Mouse (Mus musculus) layer of hippocampus, adult 2 months (tissue): ENCODE results near the gene Dbp. TPM values are rescaled to one million over a fixed set of nuclear protein-coding genes. Genes with fewer than 3 reads are reported as not detected.
A peak's percentile ranks its signal among the peaks of the same experiment; 100 is the strongest.

Experiments
- DNase-seq, 2 experiments: peaks; one replicate each; pipeline ENCODE4 v3.0.0; 2022; ENCODE audit warnings: low spot score in 2 of 2
- H3K27ac ChIP-seq: fragments of 200-600 bp; 2 replicates; pipeline ENCODE4 v1.8.1; 2022
- H3K4me3 ChIP-seq: fragments of 200-600 bp; 2 replicates; pipeline ENCODE4 v1.8.1; 2022; ENCODE audit warnings: mild to moderate bottlenecking
- CTCF ChIP-seq: fragments of 200-600 bp; conservative IDR thresholded peaks from 2 replicates; pipeline ENCODE4 v1.8.1; 2022; ENCODE audit warnings: antibody characterized with exemption, mild to moderate bottlenecking, moderate library complexity
- total RNA-seq, 2 experiments: library from RNA; stranded (reverse); gene quantifications; 2 replicates each; pipeline ENCODE4 v1.2.3; 2021

Gene Dbp
- total RNA-seq, 2 experiments from 2014 or later = 69.2 to 72.8 TPM

- Histone ChIP-seq H3K4me3 (peak overlapping the region; percentile 29; the same call in 1 of the 2 replicates), H3K27ac (peak overlapping the region; percentile 84)
- DNase-seq = peak; percentile 86 to 90
- TF ChIP-seq CTCF = peak; percentile 98; the same call in 1 of the 2 replicates
Observed at GRCm38 (mm10) chr7:45682144-45683126, 22.5 kb upstream of the Dbp start.

DNA sequence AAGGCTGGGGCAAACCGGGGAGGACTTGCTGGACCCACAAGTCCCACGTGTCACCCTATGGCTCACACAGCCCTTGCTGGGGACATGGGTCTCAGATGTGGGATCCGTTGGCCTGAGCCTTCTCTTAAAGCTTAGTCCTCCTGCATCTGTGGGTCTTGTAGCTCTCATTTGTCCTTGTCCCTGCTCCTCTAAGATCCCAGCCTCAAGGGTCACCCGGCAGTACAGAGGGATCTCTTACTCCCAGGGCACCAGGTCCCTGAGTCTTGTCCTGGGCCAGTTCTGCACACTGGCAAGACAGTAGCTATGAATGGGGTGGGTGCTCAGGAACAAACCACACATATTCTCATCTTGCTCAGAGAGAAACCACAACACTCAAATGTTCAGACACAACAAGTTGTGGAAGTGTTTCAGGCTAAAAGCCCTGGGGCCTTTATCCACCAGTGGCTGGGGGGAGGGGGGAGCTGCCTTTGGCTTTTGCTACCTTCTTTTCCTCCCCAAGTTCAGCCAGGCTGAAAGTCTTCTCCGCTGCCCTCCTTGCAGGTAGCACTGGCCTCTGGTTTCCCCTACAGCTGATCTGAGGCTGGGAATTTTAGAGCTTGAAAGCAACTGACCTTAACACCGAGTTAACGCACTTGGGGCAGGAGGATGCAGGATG lies 21.4 kb upstream of the Dbp start, which contains the start of gene Ntn5:
Ntn5 (plus strand) TSS at position 627 of the 655 bp plus-strand sequence.
- peak within 1 kb of the TSS; percentile 84 for H3K27ac ChIP-seq
- TF ChIP-seq CTCF = no peak
- no peak for DNase-seq
- peak within 1 kb of the TSS; percentile 1; the same call in 1 of the 2 replicates for H3K4me3 ChIP-seq

GRCm38 (mm10) chr7:45685811-45686210 lies 19.1 kb upstream of the Dbp start:
- Histone ChIP-seq H3K27ac (peak overlapping the region; percentile 46; the same call in 1 of the 2 replicates), H3K4me3 (no peak overlapping the region)
- TF ChIP-seq CTCF = no peak
- DNase-seq = no peak

- Histone ChIP-seq H3K4me3 (no peak overlapping the region), H3K27ac (no peak overlapping the region)
- DNase-seq = no peak
- no peak for TF ChIP-seq CTCF
Observed at GRCm38 (mm10) chr7:45686841-45687240, 18.0 kb upstream of the Dbp start.

DNA sequence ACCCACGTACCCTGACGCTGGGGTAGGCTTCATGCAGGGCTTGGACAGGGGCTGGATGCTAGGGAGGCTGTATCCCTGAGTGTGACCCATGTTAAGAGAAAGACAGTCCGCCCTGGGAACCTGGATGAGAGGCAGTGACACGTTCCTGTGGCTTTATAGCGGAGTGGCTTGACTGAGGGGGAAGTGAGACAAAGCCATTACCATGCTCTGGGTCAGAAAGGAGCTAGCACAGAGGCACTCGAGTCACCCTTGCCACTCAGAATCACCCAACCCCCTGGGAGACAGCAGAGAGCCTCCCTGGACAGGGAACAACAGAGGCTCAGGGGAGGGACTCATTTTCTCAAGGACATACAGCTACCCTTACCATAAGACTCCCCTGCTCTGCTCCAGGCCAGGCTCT lies 15.8 kb upstream of the Dbp start:
- no peak overlapping the region for H3K4me3 ChIP-seq
- no peak for DNase-seq
- no peak for TF ChIP-seq CTCF
- H3K27ac ChIP-seq = no peak overlapping the region

DNA sequence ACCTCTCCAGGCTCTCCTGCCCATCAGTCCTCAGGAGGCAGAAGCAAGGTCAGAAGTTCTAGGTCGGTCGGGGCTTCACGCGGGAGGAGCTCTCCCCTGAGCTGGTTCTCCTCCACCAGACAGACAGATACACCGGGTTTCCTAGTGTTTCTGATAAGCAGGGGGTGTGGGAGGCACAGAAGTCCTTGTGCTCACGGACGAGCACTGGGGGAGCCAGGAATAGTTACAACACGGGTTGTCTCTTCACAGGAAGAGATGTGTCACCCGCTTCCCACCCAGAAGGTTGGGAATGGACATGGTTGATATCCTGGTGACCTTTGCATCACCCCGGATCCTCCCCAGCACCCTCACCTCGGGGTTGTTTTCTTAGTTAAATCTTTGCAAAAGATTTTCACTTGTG lies 15.1 kb upstream of the Dbp start:
- no peak for DNase-seq
- H3K4me3 ChIP-seq = no peak overlapping the region
- H3K27ac ChIP-seq = no peak overlapping the region
- TF ChIP-seq CTCF = no peak

DNA sequence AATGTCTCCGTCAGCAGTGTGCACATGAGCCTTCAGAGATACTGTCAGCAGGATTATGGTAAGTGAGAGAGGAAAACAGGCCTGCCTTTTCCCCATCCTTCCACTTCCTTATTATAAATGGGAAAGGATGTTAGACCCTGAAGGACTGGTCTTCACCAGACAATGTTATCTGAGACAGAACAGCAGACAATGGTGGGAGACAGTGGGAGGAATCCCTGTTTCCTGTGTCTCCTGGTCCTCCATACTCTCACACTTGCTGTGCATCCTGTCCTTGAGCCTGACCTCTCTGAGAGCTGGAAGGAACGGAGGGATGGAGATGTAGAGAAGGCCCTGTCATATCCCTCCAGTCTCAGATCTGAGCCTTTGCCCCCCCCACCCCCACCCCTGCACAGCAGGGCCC lies 12.5 kb upstream of the Dbp start:
- H3K27ac ChIP-seq = no peak overlapping the region
- TF ChIP-seq CTCF = no peak
- H3K4me3 ChIP-seq = no peak overlapping the region
- no peak for DNase-seq

- no peak within 1 kb of the TSS for H3K4me3 ChIP-seq
- no peak for DNase-seq
- H3K27ac ChIP-seq = no peak within 1 kb of the TSS
- TF ChIP-seq CTCF = no peak
Observed at GRCm38 (mm10) chr7:45693921-45694591, 10.8 kb upstream of the Dbp start, which contains the start of gene Sec1. Sec1 (minus strand) TSS chr7:45694402.

DNA sequence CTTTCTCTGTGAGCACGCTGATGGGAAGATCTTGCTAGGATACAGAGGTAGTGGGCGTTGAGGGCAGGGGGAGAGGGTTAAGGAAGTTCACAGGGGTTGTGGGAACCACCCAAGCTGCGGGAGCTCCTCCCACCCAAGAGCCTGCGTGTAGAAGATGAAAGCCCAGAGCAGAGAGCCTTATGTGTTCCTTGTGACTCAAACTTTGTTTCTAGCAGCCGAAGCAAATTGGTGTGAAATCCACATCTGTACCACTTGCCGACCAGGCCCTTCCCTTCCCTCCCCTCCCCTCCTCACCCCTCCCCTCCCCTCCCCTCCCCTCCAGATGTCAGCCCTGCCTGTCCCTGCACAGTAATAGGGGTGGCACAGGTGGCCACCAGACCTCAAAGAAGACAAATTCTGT lies 9.8 kb upstream of the Dbp start:
- Histone ChIP-seq H3K4me3 (no peak overlapping the region), H3K27ac (no peak overlapping the region)
- DNase-seq = no peak
- no peak for TF ChIP-seq CTCF

GRCm38 (mm10) chr7:45697894-45698293 lies 7.0 kb upstream of the Dbp start:
- TF ChIP-seq CTCF = no peak
- Histone ChIP-seq H3K27ac (no peak overlapping the region), H3K4me3 (no peak overlapping the region)

DNA sequence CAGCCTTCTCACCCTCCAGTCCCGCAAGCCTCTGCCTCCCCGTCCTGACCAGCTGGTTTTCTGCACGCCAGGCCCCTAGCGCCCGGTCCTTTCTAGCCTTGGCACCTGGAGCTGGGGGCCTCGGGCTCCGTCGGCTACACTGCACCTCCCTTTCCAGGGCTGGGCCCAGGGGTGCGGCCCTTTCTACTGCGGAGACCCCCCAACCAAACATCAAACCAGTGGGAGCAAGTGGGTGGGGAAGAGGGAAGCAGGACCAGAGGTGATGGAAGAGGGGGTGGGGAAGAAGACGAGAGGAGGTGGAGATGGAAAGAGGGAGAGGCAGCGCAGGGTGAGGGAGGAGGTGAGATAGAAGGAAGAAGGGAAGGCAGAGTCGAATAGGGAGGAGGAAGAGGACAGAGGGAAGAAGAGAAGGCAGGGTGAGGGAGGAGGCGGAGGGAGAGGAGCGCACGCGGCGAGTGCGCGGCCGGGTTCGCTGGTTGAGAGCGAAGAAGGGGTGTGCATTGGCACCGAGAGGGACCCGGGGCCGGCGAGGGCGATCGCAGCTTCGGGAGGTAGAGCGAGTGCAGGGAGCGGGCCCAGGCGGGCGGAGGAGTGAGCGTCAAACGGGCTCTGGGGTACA lies 5.3 kb upstream of the Dbp start, which contains the start of gene Car11:
Car11 (plus strand) TSS at position 321 of the 619 bp plus-strand sequence.
- peak within 1 kb of the TSS; percentile 57 for H3K4me3 ChIP-seq
- no peak for DNase-seq
- H3K27ac ChIP-seq = peak within 1 kb of the TSS; percentile 98
- no peak for TF ChIP-seq CTCF

More at GRCm38 (mm10) chr7:45697894-45698293, 7.0 kb upstream of the Dbp start:
- DNase-seq = no peak
